Mouse (Mus musculus) heart, postnatal 25 days (tissue): ENCODE results near the gene Ube2l3. TPM values are rescaled to one million over a fixed set of nuclear protein-coding genes. Genes with fewer than 3 reads are reported as not detected.
"Not testable (repeated sequence)": the region's sequence is repeated elsewhere in the genome, so short reads cannot be mapped to it uniquely, and the experiment has no call there.

Experiments used
- DNase-seq: peaks from one replicate; pipeline ENCODE4 v3.0.0; 2022; ENCODE audit warnings: low spot score
- intact Hi-C: fragments of 180-260 bp; cut with DNase I; formaldehyde crosslinking; loops from one replicate; pipeline ENCODE4 v1.15.1; 2025
- total RNA-seq, 2 experiments: library from RNA; stranded (reverse); gene quantifications; 2 replicates each; pipeline ENCODE4 v1.2.3; 2021

The Ube2l3 gene
- total RNA-seq, 2 experiments from 2014 or later, result 102 to 113 TPM

DNA sequence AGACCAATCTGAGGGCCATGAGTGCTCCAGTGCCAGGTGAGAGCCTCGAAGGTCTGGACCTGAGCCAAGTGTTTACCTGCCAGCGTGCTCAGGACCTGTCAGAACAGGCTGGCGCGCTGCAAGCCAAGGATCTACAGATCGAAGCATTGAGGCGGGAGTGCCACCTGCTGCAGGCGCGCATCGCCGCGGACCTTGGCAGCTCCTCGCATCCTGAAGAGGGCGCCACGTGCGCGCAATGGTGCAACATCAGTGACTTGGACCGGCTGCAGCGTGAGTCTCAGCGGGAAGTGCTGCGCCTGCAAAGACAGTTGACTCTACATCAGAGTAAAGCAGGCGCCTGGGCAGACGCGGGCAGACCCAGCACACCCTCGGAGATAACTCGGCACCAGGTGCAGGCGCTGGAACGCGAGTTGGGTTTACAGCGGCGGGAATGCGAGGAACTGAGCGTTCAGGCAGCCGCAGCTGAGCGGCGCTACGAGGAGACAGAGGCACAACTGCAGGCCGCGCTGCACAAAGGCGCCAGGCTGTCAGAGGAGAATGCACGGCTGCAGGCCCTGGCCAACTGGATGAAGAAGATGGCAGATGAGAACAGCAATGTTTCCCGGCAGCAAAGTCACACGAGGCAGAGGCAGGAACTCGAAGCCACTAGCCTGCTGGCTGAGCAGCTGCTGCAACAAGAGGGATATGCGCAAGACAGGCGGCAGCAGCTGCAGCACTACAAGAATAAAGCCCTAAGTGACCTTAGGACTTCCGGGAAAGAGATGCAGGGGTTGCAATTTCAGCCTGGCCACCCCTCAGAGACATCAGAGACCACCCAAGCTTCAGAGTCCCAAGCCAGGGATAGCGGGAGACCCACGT is 7.8 kb upstream of the Ube2l3 start:
- peak; percentile 71 for DNase-seq
- intact Hi-C loops, result loop anchor here (1.0 to 5.0 kb wide), 4 partner anchors 23 to 78 kb away; partner anchors contain the start of genes Hic2, Sdf2l1 and Tmem191c

DNA sequence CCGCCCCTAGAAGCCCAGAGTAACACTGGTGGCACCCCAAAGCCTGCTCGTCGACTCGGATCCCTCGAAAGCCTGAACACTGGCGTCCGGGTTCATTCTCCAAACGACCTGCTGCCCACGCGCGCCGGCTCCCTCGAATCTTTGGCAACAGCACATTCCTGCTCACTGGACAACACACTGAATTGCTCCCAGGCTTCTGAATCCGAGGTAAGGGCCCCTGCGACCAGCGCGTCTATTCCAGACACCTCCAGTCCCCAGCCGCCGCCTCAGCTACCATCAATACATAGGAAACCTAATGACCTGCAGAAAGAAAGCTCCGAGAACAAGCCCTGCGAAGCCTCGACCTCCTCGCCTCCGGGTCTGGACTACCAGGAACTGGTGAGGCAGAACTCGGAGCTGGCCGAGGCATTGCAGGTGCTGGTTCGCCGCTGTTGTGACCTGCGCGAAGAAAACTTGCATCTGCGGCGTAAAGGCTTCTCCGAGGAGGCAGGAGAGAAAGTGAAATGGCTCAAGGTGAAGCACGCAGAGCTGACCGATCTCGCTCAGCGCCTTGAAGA is 7.0 kb upstream of the Ube2l3 start:
- intact Hi-C loops, result loop anchor here (2.0 to 5.0 kb wide), 2 partner anchors 23 to 77 kb away; partner anchors contain the start of genes Hic2 and Sdf2l1
- DNase-seq, result no peak

DNA sequence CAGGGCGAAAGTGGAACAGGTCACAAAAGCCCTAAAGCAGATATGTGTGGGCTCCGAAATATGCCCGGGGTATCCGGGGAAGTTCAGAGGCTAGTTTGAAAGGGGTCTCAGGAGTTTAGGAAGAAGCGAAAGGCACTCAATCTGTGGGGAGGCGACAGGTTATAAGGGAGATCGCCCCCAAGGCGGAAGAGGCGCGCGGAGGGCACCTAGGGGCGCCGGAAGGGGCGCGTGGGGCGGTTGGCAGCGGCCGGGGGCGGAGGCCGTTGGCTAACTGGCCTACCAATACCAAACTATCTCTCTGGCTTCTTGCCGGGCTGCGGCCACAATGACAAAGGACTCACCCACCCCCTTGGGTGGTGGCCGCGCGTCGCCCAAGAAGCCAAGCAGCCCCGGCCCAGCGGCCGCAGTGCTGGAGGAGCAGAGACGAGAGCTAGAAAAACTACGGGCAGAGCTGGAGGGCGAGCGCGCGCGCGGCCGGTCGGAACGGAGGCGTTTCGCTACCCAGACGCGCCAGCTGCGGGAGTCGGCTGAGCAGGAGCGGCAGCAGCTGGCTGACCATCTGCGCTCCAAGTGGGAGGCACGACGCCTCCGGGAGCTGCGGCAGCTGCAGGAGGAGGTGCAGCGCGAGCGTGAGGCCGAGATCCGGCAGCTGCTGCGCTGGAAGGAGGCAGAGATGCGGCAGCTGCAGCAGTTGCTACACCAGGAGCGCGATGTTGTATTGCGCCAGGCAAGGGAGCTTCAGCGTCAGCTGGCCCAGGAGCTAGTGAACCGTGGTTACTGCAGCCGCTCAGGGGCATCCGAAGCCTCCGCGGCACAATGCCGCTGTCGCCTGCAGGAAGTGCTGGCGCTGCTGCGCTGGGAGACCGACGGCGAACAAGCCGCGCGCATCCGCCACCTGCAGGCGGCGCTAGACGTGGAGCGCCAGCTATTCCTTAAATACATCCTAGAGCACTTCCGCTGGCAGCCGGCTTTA is 6.2 kb upstream of the Ube2l3 start, which contains the start of gene Rimbp3:
Gene Rimbp3 (plus strand): TSS at position 215 of the 973 bp plus-strand sequence.
- intact Hi-C loops, result loop anchor here (2.0 to 5.0 kb wide), 2 partner anchors 24 to 76 kb away; partner anchors contain the start of genes Hic2 and Sdf2l1

DNA sequence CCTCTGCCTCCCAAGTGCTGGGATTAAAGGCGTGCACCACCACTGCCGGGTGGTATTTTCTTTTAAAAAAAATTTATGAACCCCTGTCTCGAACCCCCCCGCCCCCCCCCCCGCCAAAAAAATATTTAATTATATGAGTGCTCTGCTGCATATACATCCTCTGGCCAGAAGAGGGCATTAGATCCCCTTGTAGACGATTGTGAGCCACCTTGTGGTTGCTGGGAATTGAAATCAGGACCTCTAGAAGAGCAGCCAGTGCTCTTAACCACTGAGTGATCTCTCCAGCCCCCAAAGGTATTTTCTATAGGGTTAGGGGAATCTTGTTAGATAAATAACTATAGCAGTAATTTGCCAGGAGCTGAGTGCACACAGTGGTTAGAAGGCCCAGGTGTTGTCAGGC is 2.5 kb upstream of the Ube2l3 start:
- intact Hi-C loops, result loop anchor here (5.0 kb wide), 1 partner anchor 73 kb away; the partner anchor contains the start of gene Sdf2l1
- no peak for DNase-seq

More for the DNA sequence above, 6.2 kb upstream of the Ube2l3 start, which contains the start of gene Rimbp3:
- DNase-seq, result peak; percentile 68

DNA sequence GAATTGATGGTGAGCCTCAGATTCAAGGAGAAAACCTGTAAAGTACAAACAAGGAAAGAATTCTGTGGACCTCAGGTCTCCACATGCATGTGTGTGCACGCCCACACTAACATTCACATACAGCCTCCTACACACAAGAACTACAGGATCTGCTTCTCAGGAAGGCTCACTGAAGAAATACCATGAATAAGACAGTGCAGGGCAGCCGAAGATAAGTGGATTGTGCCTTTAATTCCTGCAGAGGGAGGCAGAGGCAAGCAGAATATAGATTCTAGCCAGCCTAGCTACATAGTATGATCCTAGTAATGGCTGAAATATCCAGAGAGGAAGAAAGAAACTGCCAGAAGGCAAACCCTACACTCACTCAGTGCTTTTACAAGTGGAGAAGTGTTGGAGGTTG is 472 bp downstream of the Ube2l3 start:
- intact Hi-C loops, result no loop called here
- no peak for DNase-seq

DNA sequence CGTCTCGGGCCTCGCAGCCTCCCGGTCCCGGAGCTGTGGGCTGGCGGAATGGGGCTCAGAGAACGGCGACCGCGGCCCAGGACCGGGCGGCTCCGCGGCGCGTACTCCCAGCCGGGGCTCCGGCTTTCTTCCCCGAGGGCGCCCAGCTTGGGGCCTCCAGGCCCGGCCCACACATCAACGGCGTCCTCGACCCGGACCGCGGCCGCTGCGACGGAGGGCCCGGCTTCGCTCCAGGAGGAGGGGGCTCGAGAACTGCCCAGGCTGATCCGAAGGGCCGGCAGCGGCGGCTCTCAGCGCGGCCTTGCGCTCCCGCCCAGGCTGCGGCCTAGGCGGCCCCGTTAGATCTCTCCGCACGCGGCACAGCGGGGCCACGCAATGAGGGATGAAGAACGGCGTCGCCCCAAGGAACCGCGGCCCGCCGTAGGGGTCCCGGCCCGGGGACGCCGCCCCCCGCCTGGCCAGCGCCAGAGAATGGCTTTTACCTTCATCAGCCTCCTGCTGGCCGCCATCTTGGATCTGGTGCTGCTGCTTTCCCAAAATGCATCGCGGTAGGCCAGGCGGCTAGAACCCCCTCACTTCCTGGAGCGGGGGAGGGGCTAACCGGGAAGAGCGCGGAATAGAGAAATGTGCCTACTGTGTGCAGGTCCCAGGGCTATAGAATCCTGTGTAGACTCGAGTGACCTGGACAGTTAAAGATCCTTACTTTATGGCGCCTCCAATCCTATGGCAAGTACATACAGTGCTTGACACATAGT is 1.3 kb downstream of the Ube2l3 start:
- DNase-seq, result peak; percentile 69
- intact Hi-C loops, result no loop called here

DNA sequence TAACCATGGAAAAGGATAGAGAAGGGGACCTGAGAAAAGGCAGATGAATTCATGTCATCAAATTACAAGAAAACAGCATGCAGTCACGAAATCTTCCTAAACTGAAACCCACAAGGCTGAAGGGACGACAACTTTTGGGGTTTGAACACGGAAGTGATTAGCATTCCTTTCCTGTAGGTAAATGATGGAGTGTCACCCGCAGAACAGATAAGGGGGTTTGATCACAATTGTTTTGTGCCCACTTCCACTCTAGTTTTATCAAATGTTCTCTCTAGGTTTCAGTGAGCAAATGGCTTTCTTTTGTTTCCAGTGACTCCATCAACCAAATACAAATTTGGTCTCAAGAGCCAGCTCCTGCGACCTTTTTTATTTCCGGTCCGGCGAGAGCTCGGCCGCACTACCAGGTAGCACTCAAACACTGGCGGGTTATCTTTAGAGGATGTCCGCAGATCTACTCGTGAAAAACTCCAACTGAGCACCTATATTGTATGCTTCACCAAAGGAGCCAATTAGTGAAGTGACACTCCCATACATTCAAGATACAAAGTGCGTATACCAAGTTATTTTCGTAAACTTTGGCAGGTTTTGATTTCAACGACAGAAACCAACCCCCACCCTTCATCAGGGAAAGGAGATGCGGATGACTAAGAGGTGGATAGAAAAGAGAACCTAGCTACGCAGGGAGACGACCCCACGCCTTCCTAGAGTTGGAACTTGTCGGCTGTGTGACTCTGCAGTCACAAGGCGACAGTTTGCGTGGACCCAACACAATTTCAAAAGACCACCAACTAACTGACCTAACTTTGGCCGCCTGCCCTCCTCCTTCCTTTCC is 2.1 kb downstream of the Ube2l3 start:
- no peak for DNase-seq
- intact Hi-C loops, result no loop called here

DNA sequence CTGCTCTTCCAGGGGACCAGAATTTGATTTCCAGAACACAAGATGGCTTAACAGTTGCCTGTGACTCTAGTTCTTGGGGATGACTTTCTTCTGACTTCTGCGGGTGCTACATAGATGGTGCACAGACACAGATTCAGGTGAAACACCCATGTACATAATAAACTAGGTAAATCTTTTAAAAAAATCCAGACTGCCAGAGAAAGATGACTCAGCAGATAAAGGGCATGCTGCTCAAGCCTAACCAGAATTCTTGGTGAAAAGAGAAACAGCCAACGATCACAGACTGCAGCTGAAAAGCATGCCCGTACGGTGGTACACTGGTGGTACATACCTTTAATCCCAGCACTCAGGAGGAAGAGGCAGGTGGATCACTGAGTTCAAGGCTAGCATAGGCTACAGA is 8.6 kb downstream of the Ube2l3 start:
- intact Hi-C loops, result no loop called here
- no peak for DNase-seq

DNA sequence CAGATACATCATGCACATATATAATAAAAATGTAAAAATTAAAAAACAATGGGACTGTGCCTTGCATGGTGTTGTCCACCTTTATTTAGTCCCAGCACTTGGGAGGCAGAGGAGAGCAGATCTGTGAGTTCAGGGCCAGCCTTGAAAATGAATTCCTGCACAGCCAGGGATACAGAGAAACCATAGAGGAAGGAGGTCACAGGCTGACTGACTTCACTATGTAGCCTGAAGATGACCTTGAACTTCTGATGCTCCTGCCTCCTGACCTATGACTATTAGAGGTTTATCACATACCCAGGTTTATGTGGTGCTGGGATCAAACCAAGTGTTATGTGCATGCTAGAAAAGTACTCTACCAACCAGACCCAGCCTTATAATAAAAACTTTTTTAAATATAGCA is 17.0 kb downstream of the Ube2l3 start:
- DNase-seq, result no peak
- intact Hi-C loops, result no loop called here

DNA sequence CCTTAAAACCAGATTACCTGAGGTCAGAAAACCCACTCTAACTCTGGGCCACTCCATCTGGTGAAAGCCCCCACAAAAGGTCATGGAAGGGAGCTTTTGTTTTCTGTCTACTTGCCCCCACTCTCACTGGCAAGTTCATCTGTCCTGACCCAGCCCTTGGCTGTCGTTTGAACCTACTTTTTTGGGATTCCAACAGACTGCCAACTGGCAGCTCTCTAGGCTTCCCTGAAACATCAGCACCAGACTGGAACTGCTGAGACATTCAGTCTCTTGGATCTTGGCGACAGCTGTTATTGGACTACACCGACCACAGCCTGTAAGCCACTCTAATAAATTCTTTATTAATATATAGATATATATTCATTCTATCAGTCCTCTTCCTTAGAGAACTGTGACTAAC is 19.4 kb downstream of the Ube2l3 start:
- intact Hi-C loops, result no loop called here

DNA sequence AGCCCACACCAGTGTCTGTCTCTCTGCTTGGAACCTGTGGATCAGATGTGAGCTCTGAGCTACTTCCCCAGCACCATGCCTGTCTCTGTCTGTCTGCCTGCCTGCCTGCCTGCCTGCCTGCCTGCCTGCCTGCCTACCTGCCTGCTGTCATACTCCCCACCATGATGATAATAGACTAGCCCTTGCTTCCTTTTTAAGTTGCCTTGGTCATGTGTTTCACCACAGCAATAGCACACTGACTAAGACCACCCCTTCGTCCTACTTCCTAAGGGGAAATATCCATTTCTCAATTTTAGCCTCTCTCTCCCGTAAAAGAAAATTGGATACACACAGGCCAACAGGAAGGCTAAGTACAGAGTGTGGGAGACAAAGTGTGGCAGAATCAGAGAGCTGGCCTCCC is 20.3 kb downstream of the Ube2l3 start:
- intact Hi-C loops, result no loop called here
- DNase-seq, result no peak

More for the DNA sequence above, 19.4 kb downstream of the Ube2l3 start:
- no peak for DNase-seq

DNA sequence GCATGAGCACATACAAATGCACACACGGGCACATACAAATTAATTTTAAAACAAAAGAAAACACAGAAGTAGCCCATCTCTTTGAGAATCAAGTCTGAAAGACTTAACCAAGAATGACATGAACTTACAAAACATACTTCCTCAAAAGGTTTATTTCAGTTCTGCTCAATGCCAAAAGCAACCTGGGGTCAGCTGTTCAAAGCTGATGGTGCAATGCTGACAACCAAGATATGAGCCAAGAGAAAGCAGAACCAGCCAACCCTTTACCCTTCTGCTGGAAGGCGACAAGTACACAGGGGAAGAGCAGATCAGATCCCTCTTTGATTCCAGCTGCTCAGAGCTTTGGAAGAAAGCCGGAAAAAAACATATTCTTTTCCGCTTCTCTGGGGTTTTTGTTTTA is 21.1 kb downstream of the Ube2l3 start:
- intact Hi-C loops, result no loop called here
- DNase-seq, result no peak

DNA sequence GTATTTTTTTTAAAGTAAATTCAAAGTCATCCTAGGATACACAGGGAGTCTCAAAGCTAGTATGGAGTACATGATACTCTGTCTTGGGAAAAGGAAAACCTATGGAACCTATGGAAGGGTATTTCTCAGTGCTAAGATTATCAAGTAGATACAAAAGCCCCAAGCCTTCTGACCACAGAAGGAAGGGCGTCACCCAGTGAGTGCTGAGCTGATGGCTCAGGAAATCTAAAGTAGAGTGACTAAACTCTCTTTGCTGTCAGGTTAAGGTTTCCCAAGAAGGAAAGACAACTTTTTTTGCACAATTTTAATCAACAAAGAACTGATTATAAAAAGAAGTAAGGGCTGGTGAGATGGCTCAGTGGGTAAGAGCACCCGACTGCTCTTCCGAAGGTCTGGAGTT is 22.7 kb downstream of the Ube2l3 start:
- DNase-seq, result no peak

DNA sequence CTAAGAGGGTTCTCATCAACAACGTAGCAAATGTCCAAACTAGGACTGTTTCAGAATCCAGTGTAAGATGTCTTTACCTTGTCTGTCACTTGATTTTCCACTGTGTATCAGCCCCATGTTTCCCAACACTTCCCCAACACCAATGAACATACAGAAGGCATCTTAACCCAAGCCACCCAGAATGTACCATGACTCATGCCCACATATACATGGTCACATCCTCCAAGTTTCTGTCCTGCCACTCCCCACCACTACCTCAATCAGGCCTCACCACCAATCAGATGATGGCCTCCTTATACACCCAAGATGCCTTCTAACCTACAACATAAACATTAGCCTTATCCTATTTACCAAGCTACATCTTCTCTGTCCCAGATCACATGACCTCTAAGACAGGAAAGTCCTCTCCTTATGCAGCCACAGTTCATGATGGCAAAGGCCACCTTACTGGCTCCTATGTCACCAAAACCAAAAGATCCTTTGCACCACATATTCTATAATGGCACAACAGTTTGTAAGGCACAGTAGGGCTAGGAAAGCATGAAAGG is 24.8 kb downstream of the Ube2l3 start:
- intact Hi-C loops, result no loop called here
- no peak for DNase-seq

More for the DNA sequence above, 22.7 kb downstream of the Ube2l3 start:
- intact Hi-C loops, result no loop called here

DNA sequence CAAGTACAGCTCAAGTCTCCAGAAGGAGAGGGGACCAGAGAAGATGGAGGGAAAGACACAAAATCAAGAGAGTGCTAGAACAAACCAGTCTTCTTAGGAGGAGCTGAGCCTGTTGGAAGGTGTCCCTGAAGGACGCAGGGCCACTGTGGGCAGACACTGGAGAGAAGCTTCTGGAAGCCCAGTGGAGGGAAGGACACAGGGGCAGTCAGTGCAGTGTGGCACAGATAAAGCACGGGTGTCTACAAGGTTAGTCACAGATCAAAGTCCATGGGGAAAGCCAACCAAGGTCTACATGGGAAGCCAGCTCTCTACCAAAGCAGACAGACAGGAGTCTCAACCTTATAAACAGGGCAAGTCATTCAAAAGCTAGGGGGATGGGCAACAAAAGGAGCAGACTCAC is 26.7 kb downstream of the Ube2l3 start:
- DNase-seq, result no peak
- intact Hi-C loops, result no loop called here

DNA sequence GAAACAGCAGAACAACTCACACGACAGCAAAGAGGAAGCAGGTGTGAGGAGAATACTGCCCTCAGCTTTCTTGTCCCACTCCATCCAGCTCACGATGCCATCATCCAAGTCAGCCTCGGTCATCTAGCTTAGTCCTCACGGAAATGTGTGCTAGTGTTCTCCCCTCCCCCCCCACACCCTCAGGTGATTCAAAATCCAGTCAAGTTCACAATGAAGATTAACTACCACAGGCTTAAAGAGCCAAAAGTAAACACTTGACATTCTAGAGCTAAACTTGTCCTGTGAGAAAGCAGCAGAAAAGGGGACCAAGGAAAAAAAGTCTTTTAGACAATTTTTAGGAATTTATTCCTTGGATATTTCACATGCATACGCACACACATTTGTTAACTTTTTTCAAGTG is 34.4 kb downstream of the Ube2l3 start:
- DNase-seq, result no peak
- intact Hi-C loops, result no loop called here

DNA sequence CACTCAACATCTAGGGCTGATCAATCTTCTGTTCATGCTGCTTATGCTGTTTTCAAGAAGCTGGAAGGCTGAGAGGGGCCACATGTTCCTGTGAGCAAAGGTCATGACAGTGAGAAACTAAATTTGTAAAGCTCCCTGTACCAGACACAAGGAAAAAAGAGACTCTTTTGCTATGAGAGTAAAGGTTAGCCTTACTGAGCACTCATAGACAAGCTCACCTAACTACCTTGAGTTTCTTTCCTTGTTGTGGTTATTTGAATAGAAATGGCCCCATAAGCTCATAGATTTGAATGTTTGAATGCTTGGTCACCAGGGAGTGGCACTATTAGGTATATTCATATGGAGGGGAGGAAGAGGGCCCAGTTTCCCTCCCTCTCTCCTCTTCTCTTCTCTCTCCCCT is 35.3 kb downstream of the Ube2l3 start:
- intact Hi-C loops, result no loop called here

DNA sequence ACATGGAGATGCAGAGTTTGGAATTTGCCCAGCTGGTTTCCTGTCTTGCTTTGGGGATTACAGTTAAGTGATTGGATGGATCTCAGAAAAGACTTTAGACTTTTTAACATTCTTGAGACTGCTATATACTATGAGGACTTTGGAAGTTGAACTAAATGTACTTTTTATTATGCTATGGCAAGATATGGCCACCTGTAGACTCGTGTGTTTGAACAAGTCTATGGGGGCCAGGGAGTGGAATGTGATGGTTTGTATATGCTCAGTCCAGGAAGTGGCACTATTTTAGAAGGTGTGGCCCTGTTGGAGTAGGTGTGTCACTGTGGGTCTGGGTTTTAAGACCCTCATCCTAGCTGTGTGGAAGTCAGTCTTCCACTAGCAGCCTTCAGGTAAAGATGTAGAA is 37.0 kb downstream of the Ube2l3 start:
- DNase-seq, intact Hi-C loops: not testable (repeated sequence)

More for the DNA sequence above, 35.3 kb downstream of the Ube2l3 start:
- DNase-seq, result no peak
